Mouse (Mus musculus) spleen, postnatal 36 days (tissue): Measurements from ENCODE around the gene Gm20388.

Experiments
- DNase-seq, 2 experiments: peaks; one replicate each; pipeline ENCODE4 v3.0.0; 2022; ENCODE audit warnings: low spot score in 2 of 2, mixed read lengths in 1 of 2

Gene Gm20388

GRCm38 (mm10) chr8:121904999-121905398 is 1994.4 kb downstream of the Gm20388 start:
- DNase-seq = no peak

- DNase-seq = no peak
Observed at GRCm38 (mm10) chr8:121905420-121905819, 1994.8 kb downstream of the Gm20388 start.

DNA sequence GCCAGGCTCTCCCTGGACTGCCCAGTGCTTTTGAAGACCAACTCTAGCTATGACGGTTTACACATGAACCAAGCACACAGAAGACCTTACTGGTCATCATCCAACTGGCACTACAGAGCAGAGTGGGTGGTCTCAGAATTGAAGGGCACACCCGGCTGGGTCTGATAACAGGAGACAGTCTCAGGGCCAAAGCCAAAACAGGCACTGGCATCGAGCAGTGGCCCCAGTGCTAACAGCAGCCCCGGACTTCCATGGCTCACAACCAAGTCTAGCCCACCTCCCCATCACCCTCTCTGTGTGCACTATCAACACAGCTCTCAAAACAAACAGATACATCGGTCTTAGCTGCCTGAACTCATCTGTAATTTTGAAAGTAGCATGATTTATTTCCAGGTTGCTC is 1995.2 kb downstream of the Gm20388 start:
- no peak for DNase-seq

- DNase-seq = peak; percentile 20 to 31
Observed at GRCm38 (mm10) chr8:121906542-121907512, 1996.2 kb downstream of the Gm20388 start.

- DNase-seq = peak; percentile 96
Observed at GRCm38 (mm10) chr8:121907587-121908248, 1997.1 kb downstream of the Gm20388 start, which contains the start of gene Slc7a5. Gene Slc7a5 (minus strand): TSS chr8:121907694.

DNA sequence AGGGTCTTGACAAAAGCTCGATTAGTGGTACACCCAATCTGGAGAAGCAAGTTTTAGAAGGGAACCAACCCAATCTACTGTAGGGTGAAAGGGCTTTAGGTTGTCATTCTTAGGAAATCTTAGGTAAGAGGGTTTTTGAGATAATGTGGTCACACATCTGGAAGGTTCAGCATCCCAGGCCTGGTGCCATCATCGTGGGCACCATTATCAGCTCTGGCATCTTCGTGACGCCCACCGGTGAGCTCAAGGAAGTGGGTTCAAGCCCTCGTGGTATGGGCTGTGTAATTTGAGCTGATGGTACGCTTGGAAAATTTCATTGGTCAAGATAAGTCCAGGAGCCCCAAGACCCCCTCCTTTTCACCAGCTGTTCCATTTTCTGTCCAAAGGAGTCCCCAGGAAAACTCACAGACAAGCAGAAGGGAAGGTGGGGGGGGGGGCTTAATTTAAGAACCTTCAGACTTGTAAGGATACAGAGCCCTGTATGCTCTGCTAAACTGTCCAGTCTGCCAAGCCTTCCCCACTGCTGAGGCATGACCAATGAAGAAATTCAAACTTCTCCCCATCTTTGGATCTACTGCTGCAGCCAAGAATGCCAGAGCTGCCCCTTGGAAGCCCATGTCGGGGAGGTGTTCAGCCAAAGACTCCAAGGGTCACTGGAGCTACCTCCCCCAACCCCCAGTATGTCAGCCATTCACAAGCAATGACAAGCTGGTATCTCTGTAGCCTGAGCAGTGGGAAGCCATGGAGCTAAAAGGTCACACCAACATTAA is 1997.9 kb downstream of the Gm20388 start:
- DNase-seq = no peak

- DNase-seq = no peak
Observed at GRCm38 (mm10) chr8:121909148-121909541, 1998.5 kb downstream of the Gm20388 start.

DNA sequence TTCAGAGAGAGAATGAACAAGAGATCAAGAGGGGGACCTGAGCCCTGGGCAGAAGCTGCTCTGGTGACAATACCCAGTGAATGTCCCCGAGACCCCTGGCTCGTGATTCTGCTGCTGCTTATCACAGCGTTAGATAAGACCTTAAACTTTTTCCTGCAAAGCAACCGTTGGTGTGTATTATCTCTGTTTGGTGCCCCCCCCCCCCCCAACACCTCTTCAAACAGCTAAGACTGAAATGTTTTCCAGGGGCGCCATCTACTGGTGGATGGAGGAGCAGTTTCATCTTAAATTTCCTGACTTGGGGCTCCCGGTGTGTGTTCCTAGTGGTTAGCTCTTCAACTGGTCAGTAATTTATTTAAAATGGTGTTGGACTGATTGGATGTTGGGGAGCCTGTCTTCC is 1999.0 kb downstream of the Gm20388 start:
- peak; percentile 60 to 77 for DNase-seq

GRCm38 (mm10) chr8:121911400-121911799 is 2000.8 kb downstream of the Gm20388 start:
- DNase-seq = no peak

- DNase-seq = no peak
Observed at GRCm38 (mm10) chr8:121911987-121912386, 2001.3 kb downstream of the Gm20388 start.

DNA sequence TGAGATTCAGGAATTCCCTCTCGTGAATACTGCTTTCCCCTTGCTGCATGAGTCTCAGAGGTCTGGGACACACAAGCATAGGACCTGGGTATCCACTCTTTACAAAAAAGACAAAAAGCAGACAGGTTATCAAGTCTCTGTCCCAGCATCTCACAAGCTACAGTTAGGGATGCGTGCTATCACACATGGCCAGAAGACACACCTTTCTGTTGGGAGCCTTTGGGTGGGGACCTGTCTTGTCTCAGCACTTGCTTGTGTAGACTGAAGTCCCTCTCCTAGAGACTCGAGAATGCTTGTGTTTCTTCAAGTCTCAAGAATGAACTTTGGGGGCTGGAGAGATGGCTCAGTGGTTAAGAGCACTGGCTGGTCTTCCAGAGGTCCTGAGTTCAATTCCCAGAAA is 2002.2 kb downstream of the Gm20388 start:
- DNase-seq = no peak

DNA sequence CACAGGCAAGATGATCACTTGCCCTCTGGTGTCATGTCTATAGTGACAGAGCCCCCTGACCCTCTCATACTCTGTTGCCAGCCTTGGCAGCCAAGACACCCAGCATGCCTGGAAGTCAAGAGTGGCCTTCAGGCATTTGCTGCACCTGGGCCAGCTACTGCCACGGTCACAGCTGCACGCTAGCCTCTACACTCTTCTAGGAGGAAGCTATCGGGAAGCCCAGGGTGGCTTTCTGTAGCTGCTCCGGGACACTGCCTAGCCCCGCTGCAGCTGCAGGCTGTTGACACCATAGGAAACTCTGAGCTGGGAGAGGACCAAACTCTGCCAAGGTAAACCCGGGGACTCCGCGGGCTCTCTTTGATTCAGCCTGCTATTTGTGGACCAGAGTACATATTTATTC is 2002.7 kb downstream of the Gm20388 start:
- DNase-seq = no peak

- DNase-seq = no peak
Observed at GRCm38 (mm10) chr8:121919158-121919557, 2008.5 kb downstream of the Gm20388 start.

GRCm38 (mm10) chr8:121919731-121920130 is 2009.1 kb downstream of the Gm20388 start:
- DNase-seq = no peak

DNA sequence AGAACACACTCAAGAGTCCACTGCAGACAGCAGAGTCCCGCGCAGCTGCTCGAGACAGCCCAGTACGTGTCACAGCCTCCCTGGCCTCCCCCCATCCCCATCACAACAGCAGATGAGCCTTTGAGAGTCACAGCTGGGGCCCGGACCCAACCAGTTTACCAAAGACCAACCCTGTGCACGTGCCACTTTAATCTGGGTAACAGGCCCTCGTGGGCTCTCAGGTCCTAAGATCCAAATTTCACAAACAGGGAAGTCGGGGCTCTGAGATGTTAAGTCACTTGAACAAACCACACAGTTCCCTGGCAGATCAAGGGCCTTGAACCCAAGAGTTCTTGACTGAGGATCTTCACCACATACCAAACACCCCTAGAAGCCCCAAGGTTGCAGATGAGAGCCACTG is 2010.9 kb downstream of the Gm20388 start:
- no peak for DNase-seq

- DNase-seq = no peak
Observed at GRCm38 (mm10) chr8:121922101-121922500, 2011.5 kb downstream of the Gm20388 start.

GRCm38 (mm10) chr8:121924681-121925080 is 2014.0 kb downstream of the Gm20388 start:
- DNase-seq = no peak

DNA sequence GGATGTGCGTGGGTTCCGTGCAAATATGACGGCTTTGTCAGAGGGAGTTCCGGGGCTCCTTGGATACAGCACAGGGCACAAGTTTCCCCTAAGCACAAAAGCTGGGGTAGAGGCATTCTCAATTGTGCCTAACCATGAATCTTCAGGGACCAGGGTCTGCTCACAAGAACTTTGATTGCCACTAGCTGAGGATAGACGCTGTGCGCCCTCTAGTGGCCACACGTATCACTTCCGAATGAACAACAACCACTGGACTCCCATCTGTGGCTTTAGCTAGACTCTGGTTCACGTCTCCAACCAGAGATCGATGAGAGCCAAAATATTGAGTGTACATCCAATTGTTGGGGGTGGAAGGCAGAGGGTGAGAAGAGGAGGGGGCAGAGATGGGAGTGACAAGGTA is 2015.0 kb downstream of the Gm20388 start:
- DNase-seq = peak; percentile 55 to 63

DNA sequence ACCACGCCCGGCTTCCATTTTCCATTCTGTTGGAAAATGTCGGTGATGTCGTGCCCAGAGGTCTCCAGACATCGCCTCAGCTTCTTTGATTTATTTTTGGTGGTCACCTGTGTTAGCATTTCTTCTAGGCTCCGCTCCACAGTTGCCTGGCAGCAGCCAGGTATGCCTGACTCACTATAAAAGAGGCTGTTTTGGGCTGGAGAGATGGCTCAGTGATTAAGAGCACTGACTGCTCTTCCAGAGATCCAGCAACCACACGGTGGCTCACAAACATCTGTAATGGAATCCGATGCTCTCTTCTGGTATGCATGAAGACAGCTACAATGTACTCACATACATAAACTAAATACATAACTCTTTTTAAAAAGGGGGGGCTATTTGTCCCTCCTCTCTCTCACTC is 2015.6 kb downstream of the Gm20388 start:
- no peak for DNase-seq

- peak; percentile 25 to 32 for DNase-seq
Observed at GRCm38 (mm10) chr8:121927316-121927715, 2016.7 kb downstream of the Gm20388 start.

DNA sequence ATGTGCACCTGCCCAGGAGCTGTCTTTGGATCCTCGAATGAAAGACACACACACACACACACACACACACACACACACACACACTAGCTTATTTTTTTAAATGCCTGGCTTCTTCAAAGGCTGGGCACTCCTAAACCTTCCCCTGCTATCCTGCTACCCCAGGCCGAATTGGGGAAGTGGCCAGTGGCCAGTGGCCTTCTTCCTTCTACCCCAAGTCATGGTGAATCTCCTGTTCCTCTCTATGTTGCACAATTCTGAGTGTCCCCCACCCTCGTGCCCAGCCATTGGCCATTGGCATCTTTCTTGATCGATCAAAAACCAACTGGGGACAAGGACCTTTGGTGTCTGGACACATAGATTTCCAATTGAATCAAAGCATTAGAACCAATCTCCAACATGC is 2019.4 kb downstream of the Gm20388 start:
- no peak for DNase-seq

DNA sequence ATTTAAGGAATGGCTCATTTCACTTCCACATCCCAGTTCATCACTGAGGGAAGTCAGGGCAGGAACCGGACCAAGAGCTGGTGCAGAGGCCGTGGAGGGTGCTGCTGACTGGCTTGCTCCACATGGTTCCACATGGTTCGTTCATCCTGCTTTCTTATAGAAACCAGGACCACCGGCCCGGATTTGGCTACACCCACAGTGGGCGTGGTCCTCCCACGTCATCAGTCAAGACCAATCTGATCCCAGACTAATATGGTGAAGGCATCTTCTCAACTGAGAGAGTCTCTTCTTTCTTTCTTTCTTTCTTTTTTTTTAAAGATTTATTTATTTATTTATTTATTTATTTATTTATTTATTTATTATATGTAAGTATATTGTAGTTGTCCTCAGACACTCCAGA is 2020.9 kb downstream of the Gm20388 start:
- no peak for DNase-seq
